Mouse (Mus musculus): Measurements from ENCODE around the gene Iyd. TPM values are rescaled to one million over a fixed set of nuclear protein-coding genes. Genes with fewer than 3 reads are reported as not detected.
A peak's percentile ranks its signal among the peaks of the same experiment; 100 is the strongest.

The Iyd gene
- polyA plus RNA-seq, 1 experiment from 2014 or later, result 0.55 TPM

- H3K27ac ChIP-seq, result no peak overlapping the region
- no peak for ATAC-seq (replicated peaks; ENCODE audit: insufficient number of reproducible peaks, insufficient read depth, low FRiP score, low read depth)
- H3K4me2 ChIP-seq, result no peak overlapping the region
- no peaks in the 10 kb centered on the region for H3K27me3 ChIP-seq
- H3K9ac ChIP-seq, result no peak overlapping the region
- H3K4me3 ChIP-seq, result no peak overlapping the region
- no peaks in the 10 kb centered on the region for H3K36me3 ChIP-seq
- no peaks in the 10 kb centered on the region for H3K9me3 ChIP-seq (replicated peaks)
- H3K4me1 ChIP-seq (replicated peaks), result peaks cover 20% of the 10 kb centered on the region
- 96% methylated on average over 1 of the region's 1 CpGs for WGBS
Measured at GRCm38 (mm10) chr10:3514634-3515033, 25.4 kb upstream of the Iyd start.

DNA sequence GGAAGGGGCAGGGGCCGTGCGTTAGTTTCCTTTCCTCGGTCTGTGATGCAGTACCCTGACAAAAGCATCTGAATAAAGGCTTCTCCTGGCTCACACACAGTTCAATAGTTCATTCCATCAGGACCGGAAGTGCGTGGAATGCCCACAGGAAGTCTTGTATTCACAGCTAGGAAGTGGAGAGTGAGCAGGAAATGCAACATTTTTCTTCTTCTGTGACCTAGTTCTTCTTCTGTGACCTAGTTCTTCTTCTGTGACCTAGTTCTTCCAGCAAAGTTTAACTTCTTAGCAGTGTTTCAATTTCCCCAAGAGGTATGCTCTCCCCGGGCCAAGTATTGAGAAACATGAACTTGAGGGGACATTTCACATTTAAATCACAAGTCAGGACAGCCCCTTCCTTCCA lies 23.6 kb upstream of the Iyd start:
- H3K4me1 ChIP-seq (replicated peaks), result peaks cover 15% of the 10 kb centered on the region
- H3K27me3 ChIP-seq, result no peaks in the 10 kb centered on the region
- no peak overlapping the region for H3K27ac ChIP-seq
- WGBS, result 69% methylated on average over 6 of the region's 6 CpGs
- H3K4me3 ChIP-seq, result no peak overlapping the region
- H3K9ac ChIP-seq, result no peak overlapping the region
- no peak overlapping the region for H3K4me2 ChIP-seq
- ATAC-seq (replicated peaks; ENCODE audit: insufficient number of reproducible peaks, insufficient read depth, low FRiP score, low read depth), result no peak
- H3K9me3 ChIP-seq (replicated peaks), result no peaks in the 10 kb centered on the region
- H3K36me3 ChIP-seq, result no peaks in the 10 kb centered on the region

GRCm38 (mm10) chr10:3523044-3523793 lies 16.8 kb upstream of the Iyd start:
- no peak overlapping the region for H3K4me3 ChIP-seq
- H3K9me3 ChIP-seq (replicated peaks), result no peaks in the 10 kb centered on the region
- H3K4me2 ChIP-seq, result no peak overlapping the region
- H3K36me3 ChIP-seq, result no peaks in the 10 kb centered on the region
- H3K27me3 ChIP-seq, result no peaks in the 10 kb centered on the region
- peak; percentile 75; the same call in 1 of the 2 replicates for ATAC-seq (replicated peaks; ENCODE audit: insufficient number of reproducible peaks, insufficient read depth, low FRiP score, low read depth)
- WGBS, result 22% methylated on average over 6 of the region's 6 CpGs
- H3K9ac ChIP-seq, result no peak overlapping the region
- peak overlapping the region; percentile 84 for H3K27ac ChIP-seq
- H3K4me1 ChIP-seq (replicated peaks), result peaks cover 59% of the 10 kb centered on the region

DNA sequence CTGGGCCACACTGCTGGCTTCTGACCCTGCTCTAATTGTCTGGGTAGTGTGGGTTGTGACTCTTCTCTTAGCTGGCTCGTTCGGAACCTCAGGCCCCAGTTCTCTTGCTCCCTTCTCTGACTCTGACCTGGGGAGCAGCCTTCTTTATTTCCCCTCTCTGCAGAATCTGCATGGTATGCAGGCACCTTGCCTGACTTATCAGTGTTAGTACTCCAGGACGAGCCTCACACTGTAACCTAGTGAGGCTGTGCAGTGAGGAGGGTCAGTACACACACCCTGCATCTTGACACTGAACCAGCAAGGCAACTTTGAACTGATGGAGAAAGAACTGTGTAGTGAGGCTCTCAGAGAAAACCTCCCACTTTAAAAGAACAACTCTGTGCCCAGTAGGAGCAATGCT lies 15.5 kb upstream of the Iyd start:
- Histone ChIP-seq H3K4me3 (no peak overlapping the region), H3K36me3 (no peaks in the 10 kb centered on the region), H3K4me2 (no peak overlapping the region), H3K9ac (peak overlapping the region; percentile 40), H3K27me3 (no peaks in the 10 kb centered on the region), H3K9me3 (replicated peaks) (no peaks in the 10 kb centered on the region), H3K27ac (peak overlapping the region; percentile 84), H3K4me1 (replicated peaks) (peaks cover 70% of the 10 kb centered on the region)
- ATAC-seq (replicated peaks; ENCODE audit: insufficient number of reproducible peaks, insufficient read depth, low FRiP score, low read depth), result no peak
- 46% methylated on average over 3 of the region's 3 CpGs for WGBS

DNA sequence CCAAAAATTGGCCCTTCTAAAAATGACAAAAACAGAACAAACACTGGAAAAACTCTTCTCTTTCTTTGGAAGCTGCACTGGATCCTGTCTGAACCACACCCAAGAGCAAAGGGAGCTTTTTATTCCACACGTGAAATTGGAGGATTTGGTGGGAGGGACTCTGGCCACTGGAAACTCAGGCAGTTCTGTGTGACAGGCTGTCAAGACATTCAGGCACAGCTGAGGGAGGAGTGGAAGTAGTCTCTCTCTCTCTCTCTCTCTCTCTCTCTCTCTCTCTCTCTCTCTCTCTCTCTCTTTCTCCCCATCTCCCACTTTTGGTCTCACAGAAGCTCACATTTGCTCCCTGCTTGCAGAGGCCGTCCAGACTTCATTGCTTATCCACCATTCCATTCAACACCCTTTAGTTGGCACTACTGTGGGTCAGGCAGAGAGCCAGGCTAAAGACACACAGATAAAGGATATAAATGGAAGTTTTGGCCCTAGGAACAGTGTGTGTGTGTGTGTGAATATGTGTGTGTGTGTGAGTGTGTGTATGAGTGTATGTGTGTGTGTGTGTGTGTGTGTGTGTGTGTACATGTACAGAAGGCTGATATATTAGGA lies 14.5 kb upstream of the Iyd start:
- Histone ChIP-seq H3K36me3 (no peaks in the 10 kb centered on the region), H3K27ac (peak overlapping the region; percentile 84), H3K4me1 (replicated peaks) (peaks cover 75% of the 10 kb centered on the region), H3K9ac (no peak overlapping the region), H3K4me3 (no peak overlapping the region), H3K27me3 (no peaks in the 10 kb centered on the region), H3K9me3 (replicated peaks) (no peaks in the 10 kb centered on the region), H3K4me2 (no peak overlapping the region)
- WGBS, result 8% methylated on average over 2 of the region's 2 CpGs
- ATAC-seq (replicated peaks; ENCODE audit: insufficient number of reproducible peaks, insufficient read depth, low FRiP score, low read depth), result peak; percentile 89

DNA sequence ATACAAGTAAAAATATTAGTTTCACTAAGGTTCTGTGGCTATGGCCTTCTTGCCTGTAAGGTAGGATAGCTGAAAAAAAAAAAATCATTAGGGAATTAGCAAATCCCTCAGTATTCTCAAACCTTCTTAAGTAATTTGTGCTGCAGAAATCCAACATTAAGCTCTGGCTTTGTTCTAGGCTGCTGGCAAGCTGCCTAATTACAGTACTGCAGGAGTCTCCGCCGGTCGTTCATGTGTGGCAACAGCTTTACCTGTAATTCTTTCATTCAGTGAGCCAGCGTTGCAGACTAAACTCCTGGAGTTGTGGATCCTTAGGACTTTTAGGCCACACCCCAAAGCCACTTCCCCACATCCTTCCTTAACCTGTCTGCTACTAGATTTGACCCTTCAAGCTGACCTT lies 10.2 kb upstream of the Iyd start:
- no peaks in the 10 kb centered on the region for H3K36me3 ChIP-seq
- no peaks in the 10 kb centered on the region for H3K27me3 ChIP-seq
- no peak overlapping the region for H3K4me3 ChIP-seq
- H3K4me2 ChIP-seq, result no peak overlapping the region
- no peaks in the 10 kb centered on the region for H3K9me3 ChIP-seq (replicated peaks)
- ATAC-seq (replicated peaks; ENCODE audit: insufficient number of reproducible peaks, insufficient read depth, low FRiP score, low read depth), result no peak
- no peak overlapping the region for H3K27ac ChIP-seq
- no peak overlapping the region for H3K9ac ChIP-seq
- H3K4me1 ChIP-seq (replicated peaks), result peaks cover 54% of the 10 kb centered on the region
- WGBS, result 66% methylated on average over 4 of the region's 4 CpGs

DNA sequence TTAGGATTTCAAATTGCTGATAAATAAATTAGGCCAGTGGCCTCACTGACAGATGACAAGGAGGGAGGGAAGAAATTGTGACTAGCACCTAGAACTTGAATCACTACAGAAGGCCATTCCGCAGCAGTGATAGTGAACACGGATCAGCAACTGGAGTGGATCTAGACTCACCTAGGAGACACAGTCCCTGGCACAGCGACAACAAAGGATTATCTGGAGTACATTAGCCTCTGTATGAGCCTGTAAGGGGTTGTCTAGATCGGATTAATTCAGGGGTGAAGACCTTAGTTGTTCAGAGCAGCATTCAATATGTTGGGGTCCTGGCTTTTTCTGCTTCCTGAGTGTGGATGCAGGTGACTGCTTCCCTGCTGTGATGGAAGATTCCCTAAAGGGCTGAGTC lies 9.4 kb upstream of the Iyd start:
- Histone ChIP-seq H3K9me3 (replicated peaks) (no peaks in the 10 kb centered on the region), H3K4me2 (no peak overlapping the region), H3K4me3 (no peak overlapping the region), H3K27ac (peak overlapping the region; percentile 14; the same call in 1 of the 2 replicates), H3K36me3 (no peaks in the 10 kb centered on the region), H3K27me3 (no peaks in the 10 kb centered on the region), H3K9ac (no peak overlapping the region), H3K4me1 (replicated peaks) (peaks cover 47% of the 10 kb centered on the region)
- WGBS, result 35% methylated on average over 4 of the region's 4 CpGs
- ATAC-seq (replicated peaks; ENCODE audit: insufficient number of reproducible peaks, insufficient read depth, low FRiP score, low read depth), result no peak

DNA sequence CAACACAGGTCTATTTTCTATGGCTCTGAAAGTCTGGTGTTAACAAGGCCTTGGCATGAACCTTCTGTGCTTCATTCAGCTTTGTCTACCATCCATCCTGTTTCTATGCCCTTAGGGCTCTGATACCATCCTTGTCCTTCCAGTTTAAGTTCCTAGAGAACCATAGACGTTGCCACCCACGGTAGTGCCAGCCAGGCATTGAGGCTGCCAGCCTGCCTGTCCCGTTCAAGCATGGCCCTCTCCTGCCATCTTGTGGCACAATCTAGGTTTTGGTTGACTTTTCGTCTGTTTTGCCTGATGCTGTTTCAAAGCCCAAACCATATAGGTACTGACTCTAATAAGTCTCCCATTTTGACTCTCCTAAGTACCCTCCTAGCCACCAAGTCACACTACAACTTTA lies 8.7 kb upstream of the Iyd start:
- no peaks in the 10 kb centered on the region for H3K36me3 ChIP-seq
- H3K9ac ChIP-seq, result no peak overlapping the region
- H3K4me2 ChIP-seq, result no peak overlapping the region
- no peaks in the 10 kb centered on the region for H3K27me3 ChIP-seq
- peaks cover 42% of the 10 kb centered on the region for H3K4me1 ChIP-seq (replicated peaks)
- H3K4me3 ChIP-seq, result no peak overlapping the region
- WGBS, result 4% methylated on average over 4 of the region's 4 CpGs
- no peak overlapping the region for H3K27ac ChIP-seq
- ATAC-seq (replicated peaks; ENCODE audit: insufficient number of reproducible peaks, insufficient read depth, low FRiP score, low read depth), result 0 out of 2 replicates have a peak, but pooled peaks have one; percentile 4
- no peaks in the 10 kb centered on the region for H3K9me3 ChIP-seq (replicated peaks)

DNA sequence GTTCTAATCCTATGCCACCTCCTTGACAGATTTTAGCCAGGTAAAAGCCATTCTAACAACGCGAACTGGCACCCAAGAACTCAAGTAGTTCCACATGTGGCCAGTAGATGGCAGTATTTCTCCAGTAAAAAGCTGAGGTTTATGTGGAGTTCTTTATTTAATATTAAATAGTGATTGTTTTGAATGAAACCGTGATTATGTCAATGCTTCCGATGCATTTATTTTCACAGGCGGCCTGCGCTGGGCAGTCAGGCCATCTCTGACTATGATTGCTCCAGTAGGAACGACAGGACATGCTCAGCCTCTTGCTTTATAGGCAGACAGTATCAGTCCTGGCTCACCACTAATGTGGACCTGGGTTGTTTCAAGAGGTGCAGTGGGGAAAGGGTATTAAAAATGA lies 5.6 kb upstream of the Iyd start:
- no peaks in the 10 kb centered on the region for H3K27me3 ChIP-seq
- H3K36me3 ChIP-seq, result no peaks in the 10 kb centered on the region
- no peak for ATAC-seq (replicated peaks; ENCODE audit: insufficient number of reproducible peaks, insufficient read depth, low FRiP score, low read depth)
- peak overlapping the region; percentile 53 for H3K4me2 ChIP-seq
- 3% methylated on average over 7 of the region's 7 CpGs for WGBS
- H3K9me3 ChIP-seq (replicated peaks), result no peaks in the 10 kb centered on the region
- peaks cover 17% of the 10 kb centered on the region for H3K4me1 ChIP-seq (replicated peaks)
- H3K27ac ChIP-seq, result no peak overlapping the region
- H3K4me3 ChIP-seq, result no peak overlapping the region
- H3K9ac ChIP-seq, result no peak overlapping the region

DNA sequence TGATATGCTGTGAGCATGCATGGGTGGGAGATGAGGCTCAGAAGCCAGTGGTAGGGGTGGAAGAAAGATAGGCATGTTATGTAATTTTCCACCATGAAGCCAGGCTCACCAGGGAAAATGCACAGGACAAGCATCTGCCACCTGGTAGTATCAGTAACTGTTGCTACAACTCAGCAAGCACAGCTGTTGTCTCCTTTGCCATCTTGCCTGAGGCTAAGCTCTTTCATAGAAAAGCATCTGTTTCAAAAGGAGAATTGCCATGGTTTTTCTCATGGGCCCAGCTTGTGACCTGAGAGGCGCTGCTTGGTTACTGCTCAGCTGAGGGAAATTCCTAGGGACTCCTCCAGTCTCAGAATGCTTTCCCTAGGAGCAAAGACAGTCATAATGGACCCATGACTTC lies 3.7 kb upstream of the Iyd start:
- H3K36me3 ChIP-seq, result no peaks in the 10 kb centered on the region
- no peaks in the 10 kb centered on the region for H3K9me3 ChIP-seq (replicated peaks)
- WGBS, result 91% methylated on average over 1 of the region's 1 CpGs
- H3K4me1 ChIP-seq (replicated peaks), result peaks cover 3% of the 10 kb centered on the region
- no peaks in the 10 kb centered on the region for H3K27me3 ChIP-seq
- no peak overlapping the region for H3K4me3 ChIP-seq
- no peak overlapping the region for H3K4me2 ChIP-seq
- no peak overlapping the region for H3K9ac ChIP-seq
- no peak overlapping the region for H3K27ac ChIP-seq
- no peak for ATAC-seq (replicated peaks; ENCODE audit: insufficient number of reproducible peaks, insufficient read depth, low FRiP score, low read depth)

- Histone ChIP-seq H3K9me3 (replicated peaks) (no peaks in the 10 kb centered on the region), H3K4me3 (no peak overlapping the region), H3K36me3 (no peaks in the 10 kb centered on the region), H3K27me3 (no peaks in the 10 kb centered on the region), H3K4me1 (replicated peaks) (no peaks in the 10 kb centered on the region), H3K9ac (no peak overlapping the region), H3K4me2 (no peak overlapping the region), H3K27ac (no peak overlapping the region)
- no peak for ATAC-seq (replicated peaks; ENCODE audit: insufficient number of reproducible peaks, insufficient read depth, low FRiP score, low read depth)
- 56% methylated on average over 2 of the region's 2 CpGs for WGBS
Measured at GRCm38 (mm10) chr10:3549384-3549783, 9.3 kb downstream of the Iyd start.

DNA sequence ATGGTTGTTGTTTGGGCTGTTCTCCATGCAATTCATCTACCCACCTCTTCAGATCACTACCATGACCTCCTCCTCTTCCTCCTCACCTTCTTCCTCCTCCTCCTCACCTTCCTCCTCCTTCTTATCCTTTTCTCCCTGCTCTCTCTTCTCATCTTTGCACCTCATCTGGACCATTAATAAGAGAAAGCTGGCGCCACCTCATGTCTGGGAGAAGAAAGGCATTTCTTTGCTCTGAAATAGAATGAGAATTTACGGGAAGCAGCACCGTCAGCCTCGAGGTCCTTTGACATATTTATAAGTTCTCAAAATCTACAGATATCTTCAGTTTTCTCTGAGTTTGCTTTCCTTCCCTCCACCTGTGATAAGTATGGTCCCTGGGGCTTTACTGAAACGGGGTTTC lies 15.1 kb downstream of the Iyd start:
- ATAC-seq (replicated peaks; ENCODE audit: insufficient number of reproducible peaks, insufficient read depth, low FRiP score, low read depth), result no peak
- no peak overlapping the region for H3K4me3 ChIP-seq
- H3K4me1 ChIP-seq (replicated peaks), result no peaks in the 10 kb centered on the region
- no peak overlapping the region for H3K27ac ChIP-seq
- H3K27me3 ChIP-seq, result no peaks in the 10 kb centered on the region
- H3K36me3 ChIP-seq, result no peaks in the 10 kb centered on the region
- H3K4me2 ChIP-seq, result no peak overlapping the region
- 48% methylated on average over 5 of the region's 5 CpGs for WGBS
- H3K9ac ChIP-seq, result no peak overlapping the region
- no peaks in the 10 kb centered on the region for H3K9me3 ChIP-seq (replicated peaks)

All from heart, embryonic 15.5 days (tissue).